Mouse (Mus musculus) MEL (cell line): Measurements from ENCODE around the gene Esyt3.

Source experiments
- CTCF ChIP-seq, 3 experiments: IDR thresholded peaks in 2 of 3; conservative IDR thresholded peaks in 1 of 3; 2 replicates each; pipeline ENCODE4 v1.5.1; 2011 to 2012; ENCODE audit warnings: low read length in 3 of 3, low read depth in 2 of 3, mild to moderate bottlenecking in 2 of 3, improper control_type of control experiment in 1 of 3, inconsistent platforms in 1 of 3, mixed read lengths in 1 of 3, moderate library complexity in 1 of 3; ENCODE audit not compliant: control insufficient read depth in 1 of 3, insufficient read depth in 1 of 3, poor library complexity in 1 of 3, severe bottlenecking in 1 of 3
- MEF2A ChIP-seq: IDR thresholded peaks from 2 replicates; pipeline ENCODE4 v1.6.1; 2014; ENCODE audit warnings: low read depth, mild to moderate bottlenecking, inconsistent platforms, low read length, improper control_type of control experiment; ENCODE audit not compliant: poor library complexity, insufficient replicate concordance, severe bottlenecking; ENCODE audit errors: extremely low read depth

- no peak for TF ChIP-seq MEF2A
- TF ChIP-seq CTCF (IDR thresholded peaks at IDR 0.05 in 2 of 3, conservative IDR thresholded peaks at IDR 0.05 in 1 of 3; ENCODE audit: control insufficient read depth in 1 of 3, insufficient read depth in 1 of 3, low read depth in 2 of 3, low read length in 3 of 3, poor library complexity in 1 of 3, severe bottlenecking in 1 of 3), result no peak
Observed at GRCm38 (mm10) chr9:99325208-99325929, 33.0 kb downstream of the Esyt3 start.
